Comparison of ENCODE assay signal across 24 mouse cellular contexts in genomic region chr1:180158648-180159047, GRCm38 (mm10). TPM values are rescaled to one million over a fixed set of nuclear protein-coding genes. Genes with fewer than 3 reads are reported as not detected.
DNase-seq lines count a peak whose midpoint lies in the region; ATAC-seq and TF ChIP-seq lines count a peak whose summit lies in the region.
"Had no signal": no experiment of that assay in that cellular context is flagged by ENCODE, and none has a peak within 500 bp of the region (broad histone marks: within the 10 kb centered on the region; RNA-seq: fewer than 3 reads in every experiment).

No protein-coding gene starts in this region.

- H3K4me1 ChIP-seq in limb, embryonic 13.5 days = no peaks in the 10 kb centered on the region
- peaks cover 11% of the 10 kb centered on the region for H3K4me1 ChIP-seq in limb, embryonic 10.5 days
- no peaks in the 10 kb centered on the region for H3K4me1 ChIP-seq in embryonic facial prominence, embryonic 14.5 days (ENCODE audit: control insufficient read depth, insufficient read depth, low read length)
- H3K4me1 ChIP-seq in stomach, postnatal 0 days (replicated peaks; ENCODE audit: control insufficient read depth, insufficient read depth) = no peaks in the 10 kb centered on the region
- H3K4me1 ChIP-seq: embryonic facial prominence, embryonic 12.5 days; forebrain, embryonic 12.5 days; heart, embryonic 13.5 days; hindbrain, embryonic 12.5 days had no signal

- H3K9ac ChIP-seq in limb, embryonic 13.5 days = no peak overlapping the region
- no peak overlapping the region for H3K9ac ChIP-seq in embryonic facial prominence, embryonic 14.5 days (ENCODE audit: low read depth, low read length)
- no peak overlapping the region for H3K9ac ChIP-seq in stomach, postnatal 0 days (ENCODE audit: low read length)
- H3K9ac ChIP-seq: embryonic facial prominence, embryonic 12.5 days; forebrain, embryonic 12.5 days; heart, embryonic 13.5 days; hindbrain, embryonic 12.5 days had no signal

- no peak overlapping the region for H3K4me3 ChIP-seq in limb, embryonic 13.5 days
- no peak overlapping the region for H3K4me3 ChIP-seq in limb, embryonic 10.5 days
- H3K4me3 ChIP-seq in embryonic facial prominence, embryonic 14.5 days (ENCODE audit: low read depth, low read length) = no peak overlapping the region
- H3K4me3 ChIP-seq in stomach, postnatal 0 days (ENCODE audit: low read depth, low read length) = no peak overlapping the region
- H3K4me3 ChIP-seq: embryonic facial prominence, embryonic 12.5 days; forebrain, embryonic 12.5 days; heart, adult 2 months; heart, embryonic 13.5 days; hindbrain, embryonic 12.5 days had no signal

- WGBS in limb, embryonic 13.5 days = 76% methylated on average over 2 of the region's 2 CpGs
- whole genome bisulfite sequencing in limb, embryonic 10.5 days = 82% methylated on average over 2 of the region's 2 CpGs
- 67% methylated on average over 2 of the region's 2 CpGs for WGBS in embryonic facial prominence, embryonic 14.5 days
- 59% methylated on average over 2 of the region's 2 CpGs for WGBS in stomach, postnatal 0 days

- DNase-seq in limb, embryonic 10.5 days (ENCODE audit: low spot score) = no peak
- peak; percentile 32 for DNase-seq in urinary bladder, postnatal 14 days (ENCODE audit: low spot score)
- no peak for DNase-seq in urinary bladder, postnatal 25 days (ENCODE audit: low spot score)
- DNase-seq in embryonic facial prominence, embryonic 14.5 days (ENCODE audit: low spot score) = peak; percentile 25
- DNase-seq in stomach, postnatal 0 days (ENCODE audit: low spot score) = no peak
- DNase-seq in adrenal gland, adult 18-20 months (ENCODE audit: low spot score in 2 of 2) = no peak
- DNase-seq: adrenal gland, adult 8-10 months; adrenal gland, postnatal 36 days; cerebellum, adult 8-10 months; cerebellum, postnatal 14 days; embryo, embryonic 11 days; gastrocnemius, postnatal 10 days; heart, adult 2 months; heart, postnatal 4 days had no signal

- H3K4me2 ChIP-seq in limb, embryonic 13.5 days (replicated peaks) = no peak overlapping the region
- no peak overlapping the region for H3K4me2 ChIP-seq in embryonic facial prominence, embryonic 14.5 days (ENCODE audit: low read depth, low read length)
- H3K4me2 ChIP-seq in stomach, postnatal 0 days (replicated peaks; ENCODE audit: low read depth) = no peak overlapping the region
- H3K4me2 ChIP-seq: embryonic facial prominence, embryonic 12.5 days; forebrain, embryonic 12.5 days; heart, embryonic 13.5 days; hindbrain, embryonic 12.5 days had no signal

- H3K27me3 ChIP-seq in limb, embryonic 13.5 days = no peaks in the 10 kb centered on the region
- H3K27me3 ChIP-seq in limb, embryonic 10.5 days (ENCODE audit: low read depth, poor library complexity, severe bottlenecking) = no peaks in the 10 kb centered on the region
- H3K27me3 ChIP-seq in embryonic facial prominence, embryonic 14.5 days (replicated peaks; ENCODE audit: control insufficient read depth, insufficient read depth, low read length) = no peaks in the 10 kb centered on the region
- H3K27me3 ChIP-seq in stomach, postnatal 0 days (ENCODE audit: control insufficient read depth, insufficient read depth, low read length) = no peaks in the 10 kb centered on the region
- H3K27me3 ChIP-seq: embryonic facial prominence, embryonic 12.5 days; forebrain, embryonic 12.5 days; heart, embryonic 13.5 days; hindbrain, embryonic 12.5 days; Patski had no signal

- no peaks in the 10 kb centered on the region for H3K9me3 ChIP-seq in limb, embryonic 13.5 days
- H3K9me3 ChIP-seq in limb, embryonic 10.5 days (replicated peaks) = no peaks in the 10 kb centered on the region
- no peaks in the 10 kb centered on the region for H3K9me3 ChIP-seq in embryonic facial prominence, embryonic 14.5 days (ENCODE audit: control insufficient read depth, low read length)
- H3K9me3 ChIP-seq in stomach, postnatal 0 days (ENCODE audit: control insufficient read depth, low read length) = no peaks in the 10 kb centered on the region
- H3K9me3 ChIP-seq: embryonic facial prominence, embryonic 12.5 days; forebrain, embryonic 12.5 days; heart, embryonic 13.5 days; hindbrain, embryonic 12.5 days had no signal

- TF ChIP-seq CTCF in stomach, postnatal 0 days (IDR thresholded peaks at IDR 0.05; ENCODE audit: low read depth) = no peak

- no peak for TF ChIP-seq EP300 in stomach, postnatal 0 days (optimal IDR thresholded peaks at IDR 0.05)

- ATAC-seq in limb, embryonic 13.5 days (ENCODE audit: low FRiP score, low read depth) = no peak
- ATAC-seq in embryonic facial prominence, embryonic 14.5 days (ENCODE audit: low read depth) = peak; percentile 12; the same call in 1 of the 2 replicates
- peak; percentile 29; the same call in 1 of the 2 replicates for ATAC-seq in stomach, postnatal 0 days (ENCODE audit: low FRiP score, low TSS enrichment)
- no peak for ATAC-seq in CD4-positive, CD25-positive, alpha-beta regulatory T cell, adult 4 months
- ATAC-seq: activated CD4-positive, CD25-positive, alpha-beta regulatory T cell, adult 4 months; forebrain, embryonic 16.5 days; hindbrain, embryonic 16.5 days; Patski had no signal

- H3K36me3 ChIP-seq in limb, embryonic 13.5 days = peaks cover 50% of the 10 kb centered on the region
- peaks cover 29% of the 10 kb centered on the region for H3K36me3 ChIP-seq in limb, embryonic 10.5 days
- H3K36me3 ChIP-seq in embryonic facial prominence, embryonic 14.5 days (ENCODE audit: control insufficient read depth, insufficient read depth, low read length) = peaks cover 52% of the 10 kb centered on the region
- H3K36me3 ChIP-seq in stomach, postnatal 0 days (ENCODE audit: control insufficient read depth, insufficient read depth, low read length) = no peaks in the 10 kb centered on the region

- 0 out of 2 replicates have a peak overlapping the region, but pooled peaks have one; percentile 8 for H3K27ac ChIP-seq in limb, embryonic 13.5 days
- H3K27ac ChIP-seq in limb, embryonic 10.5 days = no peak overlapping the region
- 0 out of 2 replicates have a peak overlapping the region, but pooled peaks have one; percentile 15 for H3K27ac ChIP-seq in embryonic facial prominence, embryonic 14.5 days (replicated peaks; ENCODE audit: low read depth, low read length)
- H3K27ac ChIP-seq in stomach, postnatal 0 days (replicated peaks) = no peak overlapping the region
- H3K27ac ChIP-seq: embryonic facial prominence, embryonic 12.5 days; forebrain, embryonic 12.5 days; heart, adult 2 months; heart, embryonic 13.5 days; hindbrain, embryonic 12.5 days had no signal

RNA-seq across cellular contexts. Expression of gene Coq8a, which starts 40.8 kb away (rescaled TPM):
- 5.7 and 7.8 TPM in 2 replicates for polyA plus RNA-seq in limb, embryonic 13.5 days (2015; fragmentation: Nextera tagmentation; extraction: Ambion mirVana)
- polyA plus RNA-seq in limb, embryonic 10.5 days (2016; fragmentation: Nextera tagmentation; extraction: Ambion mirVana) = 2.1 and 2.4 TPM in 2 replicates
- 15.8 and 24.7 TPM in 2 replicates for polyA plus RNA-seq in embryonic facial prominence, embryonic 14.5 days (2014; fragmentation: Nextera tagmentation; extraction: Ambion mirVana)
- polyA plus RNA-seq in stomach, postnatal 0 days (2015; fragmentation: Nextera tagmentation; extraction: Ambion mirVana) = 25.6 and 29.8 TPM in 2 replicates
- 100 to 1,000 TPM; 319 to 568 TPM for total RNA-seq in adrenal gland, adult 18-20 months (2021)
- polyA plus RNA-seq in CD4-positive, CD25-positive, alpha-beta regulatory T cell, adult 4 months (2017; shearing (Covaris generic)) = 10 to 100 TPM; 46.1 to 67.9 TPM

Comparison
In these comparisons a context has a peak if more than half of its experiments do, and no peak if none do; other contexts are left out.
1. H3K27ac ChIP-seq: peak in limb, embryonic 13.5 days (single experiment) and embryonic facial prominence, embryonic 14.5 days (single experiment); none in limb, embryonic 10.5 days (single experiment) and stomach, postnatal 0 days (single experiment).
2. DNase-seq: peak in urinary bladder, postnatal 14 days (single experiment) and embryonic facial prominence, embryonic 14.5 days (single experiment); none in limb, embryonic 10.5 days (single experiment), urinary bladder, postnatal 25 days (single experiment), stomach, postnatal 0 days (single experiment) and adrenal gland, adult 18-20 months (0 of 2).
3. ATAC-seq: peak in embryonic facial prominence, embryonic 14.5 days (single experiment) and stomach, postnatal 0 days (single experiment); none in limb, embryonic 13.5 days (single experiment) and CD4-positive, CD25-positive, alpha-beta regulatory T cell, adult 4 months (single experiment).